Mouse (Mus musculus) B cell, adult 2 months (primary cell): Measurements from ENCODE around the gene Clec14a.
"Not testable (repeated sequence)": the region's sequence is repeated elsewhere in the genome, so short reads cannot be mapped to it uniquely, and the experiment has no call there.

Experiments
- DNase-seq, 2 experiments: peaks; one replicate each; pipeline ENCODE4 v3.0.0; 2022

The Clec14a gene

DNA sequence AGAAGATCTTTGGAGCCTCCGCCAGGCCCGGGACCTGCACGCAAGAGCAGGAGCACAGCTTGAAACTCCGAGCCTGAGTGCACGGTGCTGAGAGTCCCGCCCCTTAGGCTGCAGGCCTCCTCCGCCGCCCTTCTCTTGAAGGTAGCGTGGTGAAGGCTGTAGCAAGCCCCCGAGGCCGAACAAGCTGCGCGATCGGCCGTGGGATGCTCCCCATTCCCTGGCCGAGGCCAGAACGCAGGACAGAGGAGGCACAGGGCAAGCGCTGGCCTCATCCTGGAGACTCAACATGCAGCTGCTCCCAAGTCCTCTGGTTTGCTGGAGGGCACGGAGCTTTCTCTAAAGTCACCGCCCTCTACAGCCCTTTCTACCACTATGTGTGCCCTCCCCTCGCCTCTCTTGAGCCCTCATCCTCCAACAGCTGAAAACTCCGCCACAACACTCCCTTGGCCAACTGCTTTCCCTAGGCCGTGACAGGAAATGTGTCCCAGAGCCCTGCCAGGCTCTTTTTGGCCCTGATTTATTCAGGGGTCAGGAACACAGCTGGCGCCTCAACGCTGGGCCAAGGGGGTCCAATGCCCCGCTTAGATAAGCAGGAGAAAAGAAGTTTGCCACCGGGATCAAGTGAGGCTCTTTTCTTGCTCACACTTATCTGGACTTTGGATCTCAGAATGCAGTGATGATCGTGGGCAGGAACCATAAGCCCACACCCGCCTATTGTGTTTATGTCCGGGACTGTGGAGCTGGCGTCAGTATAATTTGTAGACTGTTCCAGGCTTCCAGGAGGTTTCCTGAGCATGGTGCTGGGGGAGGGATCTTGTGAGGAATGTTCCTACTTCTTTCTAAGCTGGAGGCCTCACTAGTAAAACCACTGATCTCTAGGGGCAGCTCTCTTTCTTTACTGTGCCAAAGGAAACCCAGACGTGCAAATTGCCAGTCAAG lies at the start of gene Clec14a:
Gene Clec14a (minus strand): TSS at position 728 of the 939 bp plus-strand sequence.
- DNase-seq: no peak

DNA sequence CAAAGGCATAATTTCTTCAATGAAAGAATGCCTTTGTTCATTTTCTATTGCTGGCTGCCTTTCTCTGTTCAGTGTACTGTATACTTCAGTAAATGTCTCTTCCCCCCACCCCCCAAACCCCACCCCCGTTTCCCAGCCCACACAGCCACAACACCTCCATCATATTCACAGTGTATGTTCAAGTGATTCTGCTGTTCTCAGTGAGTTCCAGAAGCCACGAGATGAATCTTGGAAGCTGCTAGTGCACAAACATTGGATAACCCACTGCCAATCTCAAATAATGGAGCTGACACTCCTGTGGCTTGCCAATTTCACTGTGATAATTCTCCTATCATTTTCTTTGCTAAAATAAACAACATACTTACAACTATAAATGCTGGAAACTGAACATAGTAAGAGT lies 38.7 kb upstream of the Clec14a start:
- DNase-seq: no peak

DNA sequence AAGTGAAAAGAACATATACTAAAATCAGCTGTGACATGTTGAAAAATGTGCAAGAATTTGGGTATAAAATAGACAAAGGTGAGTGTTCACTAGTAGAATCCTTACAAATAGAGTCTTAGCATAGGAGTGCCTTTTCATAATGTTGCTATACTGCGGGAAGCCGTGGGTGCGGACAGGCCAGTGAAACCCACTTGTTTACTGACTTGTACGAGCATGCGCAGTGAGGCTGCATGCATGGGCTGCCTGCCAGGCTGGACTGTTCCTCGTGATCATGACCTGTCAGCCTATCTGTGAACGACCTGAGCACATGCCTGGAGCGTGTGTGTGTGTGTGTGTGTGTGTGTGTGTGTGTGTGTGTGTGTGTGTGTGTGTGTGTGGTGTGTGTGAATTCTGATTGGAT lies 37.3 kb upstream of the Clec14a start:
- not testable (repeated sequence) for DNase-seq

DNA sequence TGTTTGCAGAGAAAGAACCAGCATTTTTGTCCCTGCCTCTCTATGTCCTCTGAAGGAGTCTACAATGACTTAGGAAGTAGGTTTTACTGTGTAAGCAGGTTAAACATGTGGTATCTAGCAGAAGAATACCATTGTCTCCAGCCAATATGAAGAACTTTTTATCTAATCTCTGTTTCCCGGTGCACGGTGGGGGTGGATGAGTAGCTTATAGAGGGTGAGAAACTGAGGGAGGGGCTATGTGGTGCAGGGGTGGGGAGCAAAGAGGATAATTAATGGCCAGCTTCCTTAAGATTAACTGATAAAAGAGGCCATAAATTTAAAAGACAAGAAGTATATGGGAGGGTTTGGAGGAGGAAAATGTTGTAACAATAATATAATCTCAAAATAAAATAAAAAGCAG lies 36.5 kb upstream of the Clec14a start:
- DNase-seq: no peak

DNA sequence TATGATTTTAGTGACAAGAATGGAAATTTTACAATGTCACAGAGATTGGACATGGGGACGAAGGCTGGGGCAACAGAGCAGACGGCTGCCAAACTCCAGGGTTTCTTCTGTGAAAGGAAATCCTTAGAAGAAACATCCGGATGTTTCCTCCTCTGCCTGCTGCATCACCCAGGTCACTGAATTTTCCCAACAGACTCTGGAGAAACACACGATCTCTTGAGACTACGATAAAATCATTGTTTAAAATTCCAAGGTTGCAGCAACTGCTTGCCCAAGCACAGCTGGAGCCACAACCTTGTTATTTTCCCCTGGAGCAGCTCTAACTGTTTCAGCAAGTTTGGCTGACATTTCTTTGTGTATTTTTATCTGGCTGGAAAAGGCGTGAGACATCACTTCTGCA lies 27.9 kb upstream of the Clec14a start:
- no peak for DNase-seq

DNA sequence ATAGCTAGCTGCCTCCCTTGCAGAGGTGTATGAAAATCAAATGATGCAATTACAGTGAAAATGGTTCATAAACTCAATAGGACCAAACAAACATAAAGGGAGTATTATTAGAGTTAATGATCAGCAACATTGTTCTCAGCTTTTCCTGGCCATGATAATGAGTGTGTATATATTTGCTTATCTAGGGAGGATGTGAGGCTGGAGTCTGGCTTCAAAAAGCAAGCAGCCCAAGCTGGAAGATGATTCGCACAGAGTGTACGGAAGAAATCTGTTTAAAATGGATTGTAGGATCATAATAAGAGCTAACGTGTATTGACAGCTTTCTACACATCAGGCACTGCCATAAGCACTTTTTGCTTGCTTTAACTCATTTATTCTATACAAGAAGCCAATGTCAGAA lies 16.8 kb upstream of the Clec14a start:
- DNase-seq: no peak

DNA sequence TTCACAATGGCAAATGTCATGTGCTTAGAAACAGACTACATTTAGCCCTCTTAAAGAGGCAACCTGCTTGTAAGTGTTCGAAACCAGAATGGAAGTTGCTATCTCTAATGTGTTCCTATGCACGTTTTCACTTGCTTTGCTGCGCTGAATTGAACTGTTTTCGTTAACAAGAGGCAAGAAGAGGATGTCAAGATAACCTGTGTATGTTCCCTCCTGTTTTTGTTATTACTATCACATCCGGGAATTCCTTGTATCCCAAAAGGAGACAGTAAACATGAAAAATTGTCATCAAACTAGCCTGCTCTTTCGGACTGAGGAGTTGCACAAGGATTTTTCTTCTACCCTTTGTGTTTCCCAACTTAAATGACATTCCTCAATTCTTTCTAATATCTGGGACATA lies 1.4 kb upstream of the Clec14a start:
- DNase-seq: no peak

DNA sequence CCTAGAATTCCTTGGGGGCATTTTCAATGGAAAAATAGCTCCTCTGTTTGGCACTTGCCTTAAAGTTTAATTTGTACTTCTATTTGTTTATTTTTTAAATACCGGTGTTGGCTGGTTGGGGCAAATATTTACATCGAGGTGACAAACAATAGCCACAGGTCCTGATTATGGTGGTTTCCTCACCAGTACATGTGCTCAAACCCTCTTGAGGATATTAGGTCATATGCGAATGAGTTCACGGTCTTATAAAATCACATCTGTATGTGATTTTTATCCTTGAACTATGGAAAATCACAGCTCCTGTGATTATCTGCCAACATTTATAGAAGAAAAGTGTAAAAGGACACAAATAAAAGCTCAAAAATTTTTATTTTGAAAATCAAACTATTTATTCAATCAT lies 415 bp upstream of the Clec14a start:
- DNase-seq: no peak

DNA sequence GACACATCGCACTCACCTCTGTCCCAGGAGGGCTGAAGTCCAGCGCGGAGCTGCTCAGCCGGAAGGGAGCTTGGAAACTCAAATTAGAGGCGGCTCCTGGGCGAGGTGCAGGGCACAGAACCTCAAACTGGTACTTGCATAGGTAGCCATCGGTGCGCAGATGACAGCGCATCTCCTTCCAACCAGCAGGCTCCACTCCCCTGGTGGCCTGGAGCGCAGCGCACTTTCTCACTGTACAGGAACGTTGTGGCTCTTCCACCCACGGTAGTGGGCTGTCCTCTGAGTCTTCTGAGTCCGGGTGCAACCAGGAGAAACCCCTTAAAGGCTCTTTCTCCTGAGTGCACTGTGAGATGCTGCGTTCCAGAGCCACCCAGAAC lies 916 bp downstream of the Clec14a start:
- DNase-seq: no peak

DNA sequence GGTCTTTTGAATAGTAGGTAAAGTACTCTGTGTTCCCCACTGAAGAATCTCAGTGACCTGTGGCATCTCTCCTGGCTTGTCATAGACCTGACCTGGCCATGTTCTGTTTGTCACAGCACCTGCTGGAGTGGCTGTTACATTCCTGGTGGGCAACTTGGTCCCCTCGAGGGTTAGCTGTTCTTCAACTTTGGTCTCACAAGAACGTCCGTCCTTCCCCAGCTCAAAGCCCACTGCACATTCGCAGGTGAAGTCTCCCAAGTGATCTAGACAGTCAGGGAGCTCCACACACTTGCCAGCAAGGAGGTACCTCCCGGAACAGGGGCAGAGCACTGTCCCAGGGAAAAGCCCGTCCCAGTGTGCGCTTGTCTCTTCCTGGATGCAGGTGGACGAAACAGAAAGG lies 1.3 kb downstream of the Clec14a start:
- no peak for DNase-seq

DNA sequence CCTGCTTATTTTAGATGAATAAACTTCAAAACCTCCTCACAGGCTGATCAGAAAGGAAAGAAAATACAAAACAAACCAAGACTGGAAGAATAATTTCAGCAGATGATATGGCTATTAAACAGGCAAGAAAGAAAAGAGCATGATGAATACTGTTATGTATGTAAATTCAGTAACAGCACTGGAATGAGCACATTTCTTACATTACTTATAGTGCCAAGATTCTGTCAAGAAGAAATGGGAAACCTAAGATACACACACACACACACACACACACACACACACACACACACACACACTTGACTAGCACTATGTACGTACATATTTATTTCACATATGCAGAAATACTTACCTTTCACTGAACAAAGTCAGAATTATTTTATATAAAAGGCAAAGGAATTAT lies 17.2 kb downstream of the Clec14a start:
- DNase-seq: no peak

DNA sequence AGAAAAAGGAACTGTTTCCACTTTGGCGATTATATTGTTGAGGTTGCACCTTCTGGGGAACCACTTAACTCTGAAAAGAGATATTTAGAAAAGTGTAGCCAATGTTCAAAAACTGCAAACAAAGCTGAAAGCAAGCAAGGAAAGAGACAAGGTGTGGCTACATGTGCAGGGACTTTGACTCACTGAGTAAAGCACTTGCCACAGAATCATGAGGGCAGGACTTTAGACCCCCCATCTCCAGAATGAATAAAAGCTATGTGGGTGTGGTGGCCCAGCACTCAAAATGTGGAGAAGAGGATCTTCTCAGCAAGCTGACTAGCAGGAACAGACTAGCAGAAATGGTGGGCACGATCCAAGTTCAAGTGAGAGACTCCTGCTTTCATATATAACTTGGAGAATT lies 36.6 kb downstream of the Clec14a start:
- no peak for DNase-seq

DNA sequence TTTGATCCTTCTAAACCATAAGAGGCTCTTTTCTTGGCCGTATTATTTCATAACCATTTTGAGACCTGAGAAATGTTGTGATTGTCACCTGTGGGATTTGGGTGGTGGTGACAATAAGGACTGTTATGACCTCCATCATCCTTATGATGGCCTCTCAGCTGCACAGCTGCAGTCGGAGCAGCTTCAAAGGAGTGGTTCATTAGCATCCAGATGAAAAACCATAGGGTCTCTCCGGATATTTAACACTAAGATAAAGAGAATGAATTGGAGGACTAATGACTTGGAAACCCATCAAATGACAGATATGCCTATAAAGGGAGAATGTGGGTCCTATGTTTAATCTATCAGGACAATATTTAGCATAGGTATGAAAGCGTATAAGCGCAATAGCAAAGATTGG lies 43.4 kb downstream of the Clec14a start:
- no peak for DNase-seq

DNA sequence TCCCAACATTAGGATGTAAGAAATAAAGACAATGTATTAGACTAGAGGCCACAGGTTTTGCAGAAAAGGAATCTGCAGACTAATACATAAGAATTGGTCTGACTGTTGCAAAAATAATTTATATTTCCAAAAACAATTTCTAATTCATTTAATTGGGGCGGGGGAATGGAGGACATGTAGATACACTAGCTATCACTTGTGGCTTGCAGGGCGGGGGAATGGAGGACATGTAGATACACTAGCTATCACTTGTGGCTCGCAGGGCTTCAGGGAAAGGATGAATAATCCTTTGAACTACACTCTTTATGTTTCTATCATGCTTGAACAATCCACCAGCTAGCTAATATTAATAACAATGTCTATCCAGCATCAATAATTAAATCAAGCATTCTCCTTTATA lies 50.0 kb downstream of the Clec14a start:
- no peak for DNase-seq

DNA sequence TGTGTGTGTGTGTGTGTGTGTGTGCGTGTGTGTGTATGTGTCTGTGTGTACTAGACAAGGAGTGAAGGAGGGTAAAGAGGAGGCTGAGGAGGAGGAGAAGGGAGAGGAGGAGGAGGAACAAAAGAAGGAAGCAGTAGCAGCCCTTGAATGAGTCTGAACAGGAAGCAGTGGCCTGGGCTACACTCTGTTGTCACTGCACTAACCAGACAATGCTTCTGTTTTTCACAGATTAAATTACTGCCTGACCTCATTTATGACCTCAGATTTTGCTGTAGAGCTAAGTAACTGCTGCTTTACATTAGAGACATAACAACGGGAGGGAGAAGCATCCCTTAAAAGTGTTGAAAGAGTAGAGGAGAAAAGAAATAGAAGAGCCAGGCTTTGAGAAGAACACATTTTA lies 52.9 kb downstream of the Clec14a start:
- no peak for DNase-seq
